Mouse (Mus musculus): ENCODE data around the gene Cd209g.
"Not testable (repeated sequence)": the region's sequence is repeated elsewhere in the genome, so short reads cannot be mapped to it uniquely, and the experiment has no call there.

Cd209g gene

GRCm38 (mm10) chr8:4133798-4134197 lies at the start of gene Cd209g:
Cd209g (plus strand) TSS chr8:4134098.
- DNase-seq (ENCODE audit: low spot score): no peak

GRCm38 (mm10) chr8:4087180-4087722 lies 46.6 kb upstream of the Cd209g start:
- DNase-seq (ENCODE audit: low spot score): peak; percentile 39

GRCm38 (mm10) chr8:4088514-4088913 lies 45.4 kb upstream of the Cd209g start:
- not testable (repeated sequence) for DNase-seq (ENCODE audit: low spot score)

GRCm38 (mm10) chr8:4105735-4106134 lies 28.2 kb upstream of the Cd209g start, which contains the start of gene Cd209f:
Cd209f (minus strand) TSS chr8:4105835.
- not testable (repeated sequence) for DNase-seq (ENCODE audit: low spot score)

- DNase-seq (ENCODE audit: low spot score): peak; percentile 88
Measured at GRCm38 (mm10) chr8:4139660-4140646, 6.1 kb downstream of the Cd209g start.

- no peak for DNase-seq (ENCODE audit: low spot score)
Measured at GRCm38 (mm10) chr8:4141721-4142120, 7.8 kb downstream of the Cd209g start.

GRCm38 (mm10) chr8:4147272-4147671 lies 13.4 kb downstream of the Cd209g start:
- no peak for DNase-seq (ENCODE audit: low spot score)

- DNase-seq (ENCODE audit: low spot score): no peak
Measured at GRCm38 (mm10) chr8:4154878-4155277, 21.0 kb downstream of the Cd209g start.

- DNase-seq (ENCODE audit: low spot score): no peak
Measured at GRCm38 (mm10) chr8:4162786-4163185, 28.9 kb downstream of the Cd209g start.

- DNase-seq (ENCODE audit: low spot score): no peak
Measured at GRCm38 (mm10) chr8:4165176-4165851, 31.4 kb downstream of the Cd209g start.

- DNase-seq (ENCODE audit: low spot score): peak; percentile 98
Measured at GRCm38 (mm10) chr8:4165852-4166751, 32.2 kb downstream of the Cd209g start, which contains the start of gene Evi5l. Evi5l (plus strand) TSS chr8:4166567.

GRCm38 (mm10) chr8:4166881-4167525 lies 33.1 kb downstream of the Cd209g start:
- DNase-seq (ENCODE audit: low spot score): no peak

GRCm38 (mm10) chr8:4167918-4168317 lies 34.0 kb downstream of the Cd209g start:
- DNase-seq (ENCODE audit: low spot score): no peak

GRCm38 (mm10) chr8:4172486-4172885 lies 38.6 kb downstream of the Cd209g start:
- DNase-seq (ENCODE audit: low spot score): peak; percentile 31

- DNase-seq (ENCODE audit: low spot score): no peak
Measured at GRCm38 (mm10) chr8:4174018-4174417, 40.1 kb downstream of the Cd209g start.

- no peak for DNase-seq (ENCODE audit: low spot score)
Measured at GRCm38 (mm10) chr8:4183409-4183808, 49.5 kb downstream of the Cd209g start.

- DNase-seq (ENCODE audit: low spot score): no peak
Measured at GRCm38 (mm10) chr8:4186151-4186550, 52.3 kb downstream of the Cd209g start.
